Mouse (Mus musculus) bone marrow macrophage, adult 2 months (primary cell): ENCODE data around the gene Gm884. TPM values are rescaled to one million over a fixed set of nuclear protein-coding genes. Genes with fewer than 3 reads are reported as not detected.

Source experiments
- H3K27ac ChIP-seq: 2 replicates; pipeline ENCODE4 v1.5.1; 2012; ENCODE audit warnings: low read depth, low read length; ENCODE audit not compliant: insufficient read depth
- H3K4me1 ChIP-seq: 2 replicates; pipeline ENCODE4 v1.6.1; 2012; ENCODE audit warnings: low read length; ENCODE audit not compliant: control insufficient read depth, insufficient read depth
- H3K4me3 ChIP-seq: 2 replicates; pipeline ENCODE4 v1.5.1; 2012; ENCODE audit warnings: mild to moderate bottlenecking, low read length, moderate library complexity; ENCODE audit not compliant: insufficient read depth
- CTCF ChIP-seq: IDR thresholded peaks from 2 replicates; pipeline ENCODE4 v1.5.1; 2012; ENCODE audit warnings: low read depth, mild to moderate bottlenecking, low read length, moderate library complexity
- POLR2A ChIP-seq: IDR thresholded peaks from 2 replicates; pipeline ENCODE4 v1.6.1; 2012; ENCODE audit warnings: mild to moderate bottlenecking, low read depth, low read length, borderline replicate concordance
- polyA plus RNA-seq: library from polyadenylated mRNA; stranded (reverse); fragments of >200 nt; gene quantifications from 2 replicates; pipeline ENCODE4 v1.2.4, GENCODE M21; 2012; ENCODE audit not compliant: missing spikeins, insufficient read depth, insufficient read length

Gene Gm884
- polyA plus RNA-seq, 1 experiment = not detected

DNA sequence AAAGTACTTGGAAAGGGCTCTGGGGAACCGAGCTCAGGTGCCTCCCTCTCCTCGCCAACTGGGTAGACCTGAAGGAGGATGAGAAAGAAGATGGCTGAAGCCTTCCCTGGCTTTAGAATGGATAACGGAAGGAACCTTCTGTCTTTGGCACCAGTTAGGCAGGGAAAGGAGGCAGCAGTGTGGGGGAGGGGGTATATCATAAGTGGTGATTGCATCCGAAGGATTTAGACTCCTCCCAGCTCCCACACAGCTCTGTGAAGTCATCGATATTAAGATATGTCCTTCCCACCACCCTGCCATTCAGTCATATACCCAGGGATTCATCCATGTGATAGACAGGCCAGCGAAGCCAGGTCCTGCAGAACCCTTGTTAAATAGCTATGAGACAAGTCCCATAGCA, 30.5 kb upstream of the Gm884 start:
- no peaks in the 10 kb centered on the region for H3K4me1 ChIP-seq
- TF ChIP-seq CTCF (no peak), POLR2A (no peak)
- no peak overlapping the region for H3K4me3 ChIP-seq
- H3K27ac ChIP-seq = no peak overlapping the region

DNA sequence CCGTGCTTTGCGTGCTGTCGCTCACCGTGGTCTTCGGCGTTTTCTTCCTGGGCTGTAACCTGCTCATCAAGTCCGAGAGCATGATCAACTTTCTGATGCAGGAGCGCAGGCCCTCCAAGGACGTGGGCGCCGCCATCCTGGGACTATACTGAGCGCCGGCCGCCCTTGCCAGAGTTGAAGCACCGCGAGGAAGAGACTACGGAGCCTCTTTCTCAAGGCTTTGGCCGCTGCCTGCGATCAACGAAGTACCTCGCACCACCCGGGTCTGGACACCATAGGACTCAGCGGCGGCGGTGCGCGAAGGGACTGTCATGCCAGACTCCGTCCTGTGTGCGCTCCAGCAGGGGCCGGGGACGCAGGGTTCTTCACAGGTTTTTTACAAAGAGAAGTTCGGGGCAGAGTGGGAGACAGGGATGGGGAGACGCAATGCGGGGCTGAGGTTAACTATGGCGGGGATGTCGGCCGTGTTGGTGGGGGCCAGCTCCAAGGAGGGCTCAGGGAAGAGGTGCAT, 29.1 kb upstream of the Gm884 start:
- no peak for TF ChIP-seq CTCF
- no peak for TF ChIP-seq POLR2A
- Histone ChIP-seq H3K27ac (no peak overlapping the region), H3K4me3 (peak overlapping the region; percentile 23), H3K4me1 (no peaks in the 10 kb centered on the region)

DNA sequence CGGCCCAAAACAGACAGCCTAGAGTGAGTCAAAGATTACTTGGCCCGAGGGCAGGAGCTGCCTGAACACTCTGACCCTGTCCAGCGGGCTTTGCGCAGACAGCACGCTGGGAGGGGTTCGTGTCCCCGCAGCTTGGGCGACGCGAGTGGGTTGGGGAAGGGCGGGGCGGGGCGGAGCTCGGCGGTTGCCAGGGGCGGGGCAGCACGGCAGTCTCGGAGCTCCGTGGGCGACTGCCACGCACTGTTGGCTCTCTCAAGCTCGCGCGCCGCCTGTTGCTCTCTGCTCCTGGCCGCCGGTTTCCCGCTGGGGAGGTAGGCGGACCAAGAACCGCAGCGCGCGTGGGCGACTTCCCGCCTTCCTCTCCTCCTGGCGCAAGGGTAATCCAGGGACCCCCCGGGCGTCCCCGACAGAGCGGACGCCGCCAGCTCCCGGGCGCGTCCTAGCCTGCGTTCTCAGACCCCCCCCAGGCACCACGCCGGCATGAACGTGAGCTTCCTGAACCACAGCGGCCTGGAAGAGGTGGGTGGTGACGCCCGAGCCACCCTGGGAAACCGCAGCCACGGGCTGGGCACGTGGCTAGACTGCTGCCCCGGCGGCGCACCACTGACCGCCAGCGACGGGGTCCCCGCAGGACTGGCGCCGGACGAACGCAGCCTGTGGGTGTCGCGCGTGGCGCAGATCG, 28.5 kb upstream of the Gm884 start, which contains the start of gene Rprml:
Rprml (plus strand) TSS at position 270 of the 682 bp plus-strand sequence.
- no peak within 1 kb of the TSS for H3K27ac ChIP-seq
- TF ChIP-seq CTCF (no peak), POLR2A (no peak)
- H3K4me3 ChIP-seq = peak within 1 kb of the TSS; percentile 23
- H3K4me1 ChIP-seq = no peaks in the 10 kb centered on the region

DNA sequence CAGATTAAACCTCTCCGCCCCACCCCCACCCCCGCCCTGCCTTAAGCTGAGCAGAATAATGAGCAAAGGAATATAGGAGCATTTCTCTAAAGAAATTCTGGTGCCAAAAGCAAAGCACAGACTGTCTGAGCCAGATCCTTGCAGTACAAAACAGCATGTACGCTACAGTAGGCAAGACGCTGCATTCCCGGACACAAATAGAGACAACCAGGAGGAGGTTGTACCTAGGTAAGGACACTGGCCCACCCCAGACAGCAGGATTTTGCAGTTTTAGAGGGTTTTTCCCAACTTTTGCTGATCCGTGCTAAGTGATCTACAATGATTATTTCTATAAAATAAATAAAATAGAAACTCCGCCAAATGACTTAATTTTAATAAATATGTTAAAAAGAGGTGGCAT, 27.7 kb upstream of the Gm884 start:
- TF ChIP-seq CTCF = no peak
- no peak for TF ChIP-seq POLR2A
- no peak overlapping the region for H3K4me3 ChIP-seq
- H3K27ac ChIP-seq = no peak overlapping the region
- no peaks in the 10 kb centered on the region for H3K4me1 ChIP-seq

DNA sequence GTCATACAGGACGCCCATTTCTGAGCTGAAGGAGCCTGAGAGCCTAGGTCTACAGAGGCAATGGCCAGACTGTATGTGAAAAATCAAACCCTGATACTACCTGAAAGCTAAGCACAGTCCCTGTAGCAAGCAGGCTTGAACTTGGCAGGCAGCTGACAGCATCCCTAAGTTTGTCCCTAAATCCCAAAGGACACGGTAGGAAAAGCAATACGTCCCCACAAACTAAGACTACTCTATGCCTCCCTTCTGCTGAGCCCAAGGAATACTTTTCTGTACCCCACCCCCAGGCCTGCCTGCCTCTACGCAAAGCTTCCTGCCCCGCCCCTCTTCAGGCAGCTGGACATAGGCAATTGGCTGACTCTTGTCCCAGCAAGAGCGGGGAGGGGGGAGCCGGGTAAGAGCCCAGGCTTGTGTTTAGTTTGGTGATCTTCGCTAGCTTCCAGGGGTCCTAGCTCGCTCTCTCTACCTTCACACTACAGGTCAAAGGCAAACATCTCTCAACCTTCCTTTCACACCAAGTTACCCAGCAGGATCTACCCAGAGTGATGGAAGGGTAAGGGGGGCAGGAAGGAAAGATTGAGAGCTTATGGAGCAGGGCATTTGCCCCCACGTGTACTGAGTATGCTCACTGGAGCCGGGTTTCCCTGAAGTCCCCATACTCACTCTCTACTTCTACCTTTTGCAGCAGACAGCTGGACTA, 27.1 kb upstream of the Gm884 start:
- H3K4me1 ChIP-seq = no peaks in the 10 kb centered on the region
- TF ChIP-seq POLR2A (no peak), CTCF (no peak)
- H3K27ac ChIP-seq = no peak overlapping the region
- H3K4me3 ChIP-seq = no peak overlapping the region

DNA sequence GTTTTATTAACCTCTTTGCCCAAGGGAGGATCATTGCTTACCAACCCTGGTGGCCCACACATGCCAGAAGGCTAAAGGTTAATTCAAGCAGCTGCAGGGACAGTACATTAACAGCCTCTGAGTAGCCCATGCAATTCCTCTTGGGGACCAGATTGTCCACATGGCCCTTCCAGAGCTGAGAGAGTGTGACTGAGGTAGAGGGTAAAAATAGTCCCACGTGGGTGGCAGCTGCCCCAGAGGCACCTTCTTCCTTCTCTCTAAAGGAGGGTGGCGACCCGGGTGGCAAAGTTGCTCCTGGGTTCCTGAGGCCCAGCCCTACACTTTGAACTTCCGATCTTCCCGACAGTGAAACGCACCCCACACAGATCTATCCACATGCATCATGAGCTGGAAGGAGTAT, 25.4 kb upstream of the Gm884 start:
- H3K27ac ChIP-seq = no peak overlapping the region
- TF ChIP-seq CTCF (no peak), POLR2A (no peak)

DNA sequence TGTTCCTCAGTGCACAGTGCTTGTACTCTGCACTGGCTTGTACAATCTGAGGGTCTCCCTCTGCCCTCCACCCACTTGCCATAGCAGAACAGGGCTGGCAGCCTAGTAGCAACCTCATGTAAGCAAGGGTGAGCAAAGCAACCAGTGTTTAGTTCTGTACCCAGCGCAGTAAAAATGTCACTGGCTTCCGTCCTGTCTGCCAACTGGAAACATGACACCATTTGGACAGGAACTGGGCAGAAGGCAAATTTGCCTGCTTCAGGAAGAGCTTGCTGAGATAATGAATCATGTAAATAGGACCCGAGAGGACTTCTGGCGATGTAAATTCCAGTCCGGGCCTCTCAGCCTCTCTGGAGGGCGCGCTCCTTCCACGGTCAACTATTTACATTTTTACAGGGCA, 24.8 kb upstream of the Gm884 start:
- Histone ChIP-seq H3K27ac (no peak overlapping the region), H3K4me1 (no peaks in the 10 kb centered on the region), H3K4me3 (no peak overlapping the region)
- TF ChIP-seq CTCF (no peak), POLR2A (no peak)

More for the DNA sequence above, 25.4 kb upstream of the Gm884 start:
- H3K4me3 ChIP-seq = no peak overlapping the region
- no peaks in the 10 kb centered on the region for H3K4me1 ChIP-seq

DNA sequence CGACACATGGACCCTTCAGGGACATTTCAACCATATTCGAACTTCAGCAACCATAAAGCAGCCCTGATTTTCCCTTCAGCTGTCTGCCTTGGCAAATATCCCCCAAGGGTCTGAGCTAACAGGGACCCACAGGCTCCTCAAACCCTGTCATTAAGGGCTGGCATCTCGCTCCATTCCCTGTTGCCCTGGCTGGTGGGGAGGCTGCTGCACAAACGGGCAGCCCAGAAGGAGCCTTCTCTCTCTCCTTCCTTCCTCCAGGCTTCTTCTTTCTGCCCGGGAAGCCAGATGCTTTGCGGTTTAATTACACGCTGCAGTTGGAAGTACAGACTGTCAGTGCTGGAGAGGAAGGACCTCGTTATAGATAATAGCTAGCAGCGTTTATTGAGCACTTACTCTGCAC, 22.3 kb upstream of the Gm884 start:
- Histone ChIP-seq H3K4me3 (no peak overlapping the region), H3K27ac (no peak overlapping the region), H3K4me1 (no peaks in the 10 kb centered on the region)
- TF ChIP-seq POLR2A (no peak), CTCF (no peak)

DNA sequence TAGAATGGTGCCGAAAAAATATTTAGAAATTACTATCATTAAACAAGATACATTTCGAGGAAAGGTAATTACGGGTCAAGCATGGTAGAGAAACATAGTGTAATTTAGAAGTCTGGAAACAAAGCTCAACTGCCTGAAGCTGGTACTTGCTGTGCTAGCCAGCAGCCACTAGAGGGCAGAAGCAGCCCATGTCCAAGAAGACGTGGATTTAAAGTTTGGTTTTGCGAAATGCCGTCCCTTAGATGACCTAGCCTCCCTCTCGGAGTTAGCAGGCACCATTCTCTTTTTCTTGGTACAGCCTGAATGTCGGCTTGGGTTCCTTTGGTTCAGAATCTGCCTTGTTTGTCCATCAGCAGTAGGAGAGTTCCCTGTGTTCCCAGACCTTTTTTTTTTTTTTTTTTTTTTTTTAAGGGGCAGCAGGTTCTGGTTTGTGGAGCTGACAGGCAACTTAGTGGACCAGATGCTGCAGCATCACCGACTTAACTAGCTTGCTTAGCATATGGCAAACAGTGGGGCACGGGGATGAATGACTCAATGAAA, 18.5 kb upstream of the Gm884 start:
- Histone ChIP-seq H3K27ac (no peak overlapping the region), H3K4me1 (no peaks in the 10 kb centered on the region), H3K4me3 (no peak overlapping the region)
- TF ChIP-seq POLR2A (no peak), CTCF (peak; percentile 76)

DNA sequence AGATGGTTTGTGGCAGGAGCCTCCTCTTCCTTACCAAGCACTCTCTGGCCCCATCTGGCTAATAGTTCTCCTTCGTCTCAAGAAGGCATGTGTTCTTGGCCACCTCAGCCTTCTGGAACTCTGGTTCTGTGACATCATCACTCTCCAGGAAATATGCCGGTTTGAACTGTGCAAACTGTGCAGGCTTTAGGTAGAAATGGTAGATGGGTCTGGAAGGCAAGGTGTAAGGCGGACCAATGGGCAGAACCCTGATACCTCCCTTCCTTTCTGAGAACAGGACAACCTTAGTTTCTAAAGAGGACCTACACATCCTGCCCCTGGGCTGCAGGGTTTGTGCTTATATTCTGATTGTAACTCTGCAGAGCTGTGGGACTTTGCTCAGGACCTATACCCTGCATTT, 17.9 kb upstream of the Gm884 start, which contains the start of gene Lyzl6:
Lyzl6 (minus strand) TSS at position 101 of the 400 bp plus-strand sequence.
- Histone ChIP-seq H3K4me3 (no peak within 1 kb of the TSS), H3K27ac (no peak within 1 kb of the TSS), H3K4me1 (no peaks in the 10 kb centered on the region)
- TF ChIP-seq CTCF = no peak
